Mouse (Mus musculus) heart, embryonic 10.5 days (tissue): Measurements from ENCODE around the gene Mgat3. TPM values are rescaled to one million over a fixed set of nuclear protein-coding genes. Genes with fewer than 3 reads are reported as not detected.
A peak's percentile ranks its signal among the peaks of the same experiment; 100 is the strongest.

Source experiments
- DNase-seq: peaks from one replicate; pipeline ENCODE4 v3.0.0-alpha.2; 2017; ENCODE audit warnings: low spot score
- H3K27ac ChIP-seq: fragments of 300-500 bp; sonication (generic); 2 replicates; pipeline ENCODE4 v1.5.1; 2016; ENCODE audit warnings: mild to moderate bottlenecking
- H3K27me3 ChIP-seq: fragments of 300-500 bp; sonication (generic); 2 replicates; pipeline ENCODE4 v1.6.1; 2016; ENCODE audit warnings: mild to moderate bottlenecking; ENCODE audit not compliant: poor library complexity, insufficient read depth, severe bottlenecking
- H3K36me3 ChIP-seq: fragments of 300-500 bp; sonication (generic); 2 replicates; pipeline ENCODE4 v1.6.1; 2016; ENCODE audit warnings: mild to moderate bottlenecking, moderate library complexity
- H3K4me1 ChIP-seq: fragments of 300-500 bp; sonication (generic); 2 replicates; pipeline ENCODE4 v1.6.1; 2016; ENCODE audit warnings: mild to moderate bottlenecking
- H3K4me3 ChIP-seq: fragments of 300-500 bp; sonication (generic); 2 replicates; pipeline ENCODE4 v1.5.1; 2016; ENCODE audit warnings: mild to moderate bottlenecking, moderate library complexity
- H3K9me3 ChIP-seq: fragments of 300-500 bp; sonication (generic); 2 replicates; pipeline ENCODE4 v1.6.1; 2016; ENCODE audit warnings: mild to moderate bottlenecking, moderate library complexity
- WGBS: fragments of 180-500 bp; shearing (Covaris S2); methylation state at CpG from one replicate; pipeline ENCODE4 v1.1.7; 2016; 5-methylcytosine and 5-hydroxymethylcytosine counted together
- polyA plus RNA-seq: library from polyadenylated mRNA; unstranded; fragments of >200 nt; fragmentation: Nextera tagmentation; extraction: Ambion mirVana; gene quantifications from 2 replicates; pipeline ENCODE4 v1.2.1, GENCODE M21; 2016

Gene Mgat3
- polyA plus RNA-seq, 1 experiment from 2014 or later: 2.8 TPM

- no peak for DNase-seq
- Histone ChIP-seq H3K36me3 (no peaks in the 10 kb centered on the region), H3K27ac (no peak overlapping the region), H3K4me1 (peaks cover 20% of the 10 kb centered on the region), H3K4me3 (no peak overlapping the region), H3K27me3 (no peaks in the 10 kb centered on the region), H3K9me3 (no peaks in the 10 kb centered on the region)
- WGBS: 57% methylated on average over 8 of the region's 8 CpGs
Measured at GRCm38 (mm10) chr15:80221031-80221430, 47.5 kb downstream of the Mgat3 start.

- Histone ChIP-seq H3K27ac (no peak overlapping the region), H3K4me1 (peaks cover 19% of the 10 kb centered on the region), H3K36me3 (no peaks in the 10 kb centered on the region), H3K4me3 (no peak overlapping the region), H3K9me3 (no peaks in the 10 kb centered on the region), H3K27me3 (no peaks in the 10 kb centered on the region)
- DNase-seq: no peak
- WGBS: 66% methylated on average over 7 of the region's 7 CpGs
Measured at GRCm38 (mm10) chr15:80223751-80224150, 50.2 kb downstream of the Mgat3 start.

- 23% methylated on average over 9 of the region's 9 CpGs for WGBS
- Histone ChIP-seq H3K9me3 (no peaks in the 10 kb centered on the region), H3K27me3 (no peaks in the 10 kb centered on the region), H3K4me3 (no peak overlapping the region), H3K4me1 (0 out of 2 replicates have a peak, but pooled peaks cover 9% of the 10 kb centered on the region), H3K27ac (no peak overlapping the region), H3K36me3 (no peaks in the 10 kb centered on the region)
- DNase-seq: peak; percentile 87
Measured at GRCm38 (mm10) chr15:80225208-80225607, 51.7 kb downstream of the Mgat3 start.

- no peak for DNase-seq
- H3K9me3 ChIP-seq: no peaks in the 10 kb centered on the region
- H3K36me3 ChIP-seq: no peaks in the 10 kb centered on the region
- H3K4me1 ChIP-seq: 0 out of 2 replicates have a peak, but pooled peaks cover 9% of the 10 kb centered on the region
- H3K4me3 ChIP-seq: no peak overlapping the region
- 46% methylated on average over 2 of the region's 2 CpGs for WGBS
- H3K27me3 ChIP-seq: no peaks in the 10 kb centered on the region
- no peak overlapping the region for H3K27ac ChIP-seq
Measured at GRCm38 (mm10) chr15:80225796-80226195, 52.3 kb downstream of the Mgat3 start.

GRCm38 (mm10) chr15:80228071-80228800 is 54.7 kb downstream of the Mgat3 start:
- Histone ChIP-seq H3K4me1 (peaks cover 9% of the 10 kb centered on the region), H3K9me3 (no peaks in the 10 kb centered on the region), H3K4me3 (no peak overlapping the region), H3K36me3 (no peaks in the 10 kb centered on the region), H3K27ac (no peak overlapping the region), H3K27me3 (no peaks in the 10 kb centered on the region)
- 76% methylated on average over 17 of the region's 17 CpGs for WGBS
- DNase-seq: no peak

GRCm38 (mm10) chr15:80232331-80232730 is 58.8 kb downstream of the Mgat3 start:
- Histone ChIP-seq H3K36me3 (peaks cover 21% of the 10 kb centered on the region), H3K9me3 (no peaks in the 10 kb centered on the region), H3K27me3 (no peaks in the 10 kb centered on the region), H3K27ac (no peak overlapping the region), H3K4me1 (peaks cover 22% of the 10 kb centered on the region), H3K4me3 (no peak overlapping the region)
- DNase-seq: no peak
- 63% methylated on average over 2 of the region's 2 CpGs for WGBS

GRCm38 (mm10) chr15:80233053-80233452 is 59.5 kb downstream of the Mgat3 start:
- Histone ChIP-seq H3K9me3 (no peaks in the 10 kb centered on the region), H3K4me1 (peaks cover 22% of the 10 kb centered on the region), H3K36me3 (peaks cover 26% of the 10 kb centered on the region), H3K27me3 (no peaks in the 10 kb centered on the region), H3K4me3 (peak overlapping the region; percentile 96; the same call in 1 of the 2 replicates), H3K27ac (peak overlapping the region; percentile 98; the same call in 1 of the 2 replicates)
- WGBS: 71% methylated on average over 4 of the region's 4 CpGs
- no peak for DNase-seq

GRCm38 (mm10) chr15:80233733-80234509 is 60.4 kb downstream of the Mgat3 start, which contains the start of gene Mief1:
Mief1 (plus strand) TSS chr15:80234018.
- peak; percentile 99 for DNase-seq
- H3K27ac ChIP-seq: peak within 1 kb of the TSS; percentile 98
- H3K9me3 ChIP-seq: no peaks in the 10 kb centered on the region
- H3K36me3 ChIP-seq: peaks cover 35% of the 10 kb centered on the region
- H3K27me3 ChIP-seq: no peaks in the 10 kb centered on the region
- H3K4me3 ChIP-seq: peak within 1 kb of the TSS; percentile 96
- under 1% methylated on average over 67 of the region's 67 CpGs for WGBS
- peaks cover 22% of the 10 kb centered on the region for H3K4me1 ChIP-seq

- Histone ChIP-seq H3K4me1 (peaks cover 22% of the 10 kb centered on the region), H3K4me3 (peak within 1 kb of the TSS; percentile 96), H3K36me3 (peaks cover 45% of the 10 kb centered on the region), H3K9me3 (no peaks in the 10 kb centered on the region), H3K27me3 (no peaks in the 10 kb centered on the region), H3K27ac (peak within 1 kb of the TSS; percentile 98)
- WGBS: 89% methylated on average over 9 of the region's 9 CpGs
- no peak for DNase-seq
Measured at GRCm38 (mm10) chr15:80235535-80235934, 62.0 kb downstream of the Mgat3 start, which contains the start of gene AC140267.1. AC140267.1 (plus strand) TSS chr15:80235835.

GRCm38 (mm10) chr15:80248135-80248534 is 74.6 kb downstream of the Mgat3 start:
- Histone ChIP-seq H3K9me3 (no peaks in the 10 kb centered on the region), H3K27ac (no peak overlapping the region), H3K36me3 (peaks cover 81% of the 10 kb centered on the region), H3K4me3 (no peak overlapping the region), H3K4me1 (peaks cover 31% of the 10 kb centered on the region), H3K27me3 (no peaks in the 10 kb centered on the region)
- no peak for DNase-seq
- WGBS: 95% methylated on average over 12 of the region's 12 CpGs

GRCm38 (mm10) chr15:80248596-80248995 is 75.1 kb downstream of the Mgat3 start:
- peaks cover 34% of the 10 kb centered on the region for H3K4me1 ChIP-seq
- no peaks in the 10 kb centered on the region for H3K27me3 ChIP-seq
- no peaks in the 10 kb centered on the region for H3K9me3 ChIP-seq
- H3K27ac ChIP-seq: no peak overlapping the region
- no peak for DNase-seq
- no peak overlapping the region for H3K4me3 ChIP-seq
- WGBS: 94% methylated on average over 1 of the region's 1 CpGs
- peaks cover 79% of the 10 kb centered on the region for H3K36me3 ChIP-seq

- Histone ChIP-seq H3K27ac (peak overlapping the region; percentile 81; the same call in 1 of the 2 replicates), H3K27me3 (no peaks in the 10 kb centered on the region), H3K4me3 (no peak overlapping the region), H3K4me1 (peaks cover 45% of the 10 kb centered on the region), H3K36me3 (peaks cover 70% of the 10 kb centered on the region), H3K9me3 (no peaks in the 10 kb centered on the region)
- peak; percentile 62 for DNase-seq
- 93% methylated on average over 10 of the region's 10 CpGs for WGBS
Measured at GRCm38 (mm10) chr15:80249672-80250071, 76.2 kb downstream of the Mgat3 start.

GRCm38 (mm10) chr15:80250586-80250985 is 77.1 kb downstream of the Mgat3 start:
- no peaks in the 10 kb centered on the region for H3K27me3 ChIP-seq
- 33% methylated on average over 6 of the region's 6 CpGs for WGBS
- H3K4me3 ChIP-seq: peak overlapping the region; percentile 31
- H3K9me3 ChIP-seq: no peaks in the 10 kb centered on the region
- H3K27ac ChIP-seq: peak overlapping the region; percentile 81
- H3K4me1 ChIP-seq: peaks cover 45% of the 10 kb centered on the region
- peak; percentile 87 for DNase-seq
- H3K36me3 ChIP-seq: peaks cover 63% of the 10 kb centered on the region
